Mouse (Mus musculus): ENCODE results near the gene Ugt1a10.
"Not testable (repeated sequence)": the region's sequence is repeated elsewhere in the genome, so short reads cannot be mapped to it uniquely, and the experiment has no call there.

Ugt1a10 gene

GRCm38 (mm10) chr1:88214462-88214952 is 159.3 kb downstream of the Ugt1a10 start:
- no peak for DNase-seq (ENCODE audit: low read depth, low spot score)

GRCm38 (mm10) chr1:88215466-88216380 is 160.5 kb downstream of the Ugt1a10 start:
- DNase-seq (ENCODE audit: low read depth, low spot score), result peak; percentile 14

- no peak for DNase-seq (ENCODE audit: low read depth, low spot score)
Measured at GRCm38 (mm10) chr1:88216551-88216950, 161.4 kb downstream of the Ugt1a10 start.

GRCm38 (mm10) chr1:88217144-88217543 is 162.0 kb downstream of the Ugt1a10 start:
- peak; percentile 32 for DNase-seq (ENCODE audit: low read depth, low spot score)

GRCm38 (mm10) chr1:88217576-88217975 is 162.4 kb downstream of the Ugt1a10 start:
- no peak for DNase-seq (ENCODE audit: low read depth, low spot score)

- peak; percentile 32 for DNase-seq (ENCODE audit: low read depth, low spot score)
Measured at GRCm38 (mm10) chr1:88218051-88218450, 162.9 kb downstream of the Ugt1a10 start.

GRCm38 (mm10) chr1:88218591-88218990 is 163.4 kb downstream of the Ugt1a10 start:
- no peak for DNase-seq (ENCODE audit: low read depth, low spot score)

- DNase-seq (ENCODE audit: low read depth, low spot score), result no peak
Measured at GRCm38 (mm10) chr1:88219054-88219453, 163.9 kb downstream of the Ugt1a10 start.

GRCm38 (mm10) chr1:88220336-88220735 is 165.1 kb downstream of the Ugt1a10 start:
- peak; percentile 57 for DNase-seq (ENCODE audit: low read depth, low spot score)

GRCm38 (mm10) chr1:88222216-88222615 is 167.0 kb downstream of the Ugt1a10 start:
- DNase-seq (ENCODE audit: low read depth, low spot score), result no peak

GRCm38 (mm10) chr1:88223011-88223515 is 167.9 kb downstream of the Ugt1a10 start:
- not testable (repeated sequence) for DNase-seq (ENCODE audit: low read depth, low spot score)

- DNase-seq (ENCODE audit: low read depth, low spot score), result no peak
Measured at GRCm38 (mm10) chr1:88223591-88223990, 168.4 kb downstream of the Ugt1a10 start.

GRCm38 (mm10) chr1:88224029-88224776 is 169.0 kb downstream of the Ugt1a10 start:
- no peak for DNase-seq (ENCODE audit: low read depth, low spot score)

- not testable (repeated sequence) for DNase-seq (ENCODE audit: low read depth, low spot score)
Measured at GRCm38 (mm10) chr1:88225301-88225700, 170.1 kb downstream of the Ugt1a10 start.

GRCm38 (mm10) chr1:88225741-88226140 is 170.6 kb downstream of the Ugt1a10 start:
- DNase-seq (ENCODE audit: low read depth, low spot score), result no peak

- no peak for DNase-seq (ENCODE audit: low read depth, low spot score)
Measured at GRCm38 (mm10) chr1:88226670-88227379, 171.6 kb downstream of the Ugt1a10 start, which contains the start of gene Mroh2a. Gene Mroh2a, plus strand, starts transcription at chr1:88226986.

GRCm38 (mm10) chr1:88227482-88227881 is 172.3 kb downstream of the Ugt1a10 start:
- no peak for DNase-seq (ENCODE audit: low read depth, low spot score)

GRCm38 (mm10) chr1:88228121-88228520 is 172.9 kb downstream of the Ugt1a10 start:
- DNase-seq (ENCODE audit: low read depth, low spot score), result no peak

GRCm38 (mm10) chr1:88229566-88229965 is 174.4 kb downstream of the Ugt1a10 start:
- DNase-seq (ENCODE audit: low read depth, low spot score), result no peak

GRCm38 (mm10) chr1:88229986-88230385 is 174.8 kb downstream of the Ugt1a10 start:
- DNase-seq (ENCODE audit: low read depth, low spot score), result no peak

- DNase-seq (ENCODE audit: low read depth, low spot score), result no peak
Measured at GRCm38 (mm10) chr1:88230421-88230820, 175.2 kb downstream of the Ugt1a10 start.
